Mouse (Mus musculus): Measurements from ENCODE around the gene Agrp.

DNA sequence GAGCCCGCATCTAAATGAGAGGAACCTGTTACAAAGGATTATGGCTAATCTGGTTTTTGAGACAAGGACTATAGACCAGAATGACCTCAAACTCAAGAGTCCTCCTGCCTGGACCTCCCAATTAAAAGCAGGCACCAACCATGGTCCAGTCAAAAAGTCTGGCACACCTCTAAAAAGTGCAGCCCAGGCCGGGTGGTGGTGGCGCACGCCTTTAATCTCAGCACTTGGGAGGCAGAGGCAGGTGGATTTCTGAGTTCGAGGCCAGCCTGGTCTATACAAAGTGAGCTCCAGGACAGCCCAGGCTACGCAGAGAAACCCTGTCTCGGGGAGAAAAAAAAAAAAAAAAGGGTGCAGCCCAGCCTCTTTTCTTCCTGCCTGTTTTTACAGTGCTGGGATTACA lies 48.1 kb upstream of the Agrp start:
- TF ChIP-seq CEBPB (IDR thresholded peaks at IDR 0.05; ENCODE audit: insufficient read depth, poor library complexity, severe bottlenecking) (no peak), MAX (IDR thresholded peaks at IDR 0.05; ENCODE audit: low read depth) (no peak), USF1 (IDR thresholded peaks at IDR 0.05; ENCODE audit: low read depth) (no peak), POLR2A (IDR thresholded peaks at IDR 0.05; ENCODE audit: insufficient read length, low read depth) (no peak), E2F4 (IDR thresholded peaks at IDR 0.05; ENCODE audit: insufficient read depth) (no peak), REST (IDR thresholded peaks at IDR 0.05; ENCODE audit: insufficient read depth, insufficient read length) (no peak), TCF12 (IDR thresholded peaks at IDR 0.05; ENCODE audit: insufficient read depth, poor library complexity, severe bottlenecking) (no peak), TCF3 (IDR thresholded peaks at IDR 0.05; ENCODE audit: insufficient read length, low read depth) (no peak), MYOD1 (IDR thresholded peaks at IDR 0.05; ENCODE audit: control insufficient read depth in 1 of 3, insufficient read length in 2 of 3, low read depth in 2 of 3) (no peak), POLR2AphosphoS2 (IDR thresholded peaks at IDR 0.05; ENCODE audit: insufficient read length, low read depth) (no peak)
